Mouse (Mus musculus): ENCODE measurements around the gene Sp1. TPM values are rescaled to one million over a fixed set of nuclear protein-coding genes. Genes with fewer than 3 reads are reported as not detected.

The Sp1 gene
- total and polyA plus RNA-seq, 3 experiments: 16.3 to 92.3 (median 47.2) TPM

DNA sequence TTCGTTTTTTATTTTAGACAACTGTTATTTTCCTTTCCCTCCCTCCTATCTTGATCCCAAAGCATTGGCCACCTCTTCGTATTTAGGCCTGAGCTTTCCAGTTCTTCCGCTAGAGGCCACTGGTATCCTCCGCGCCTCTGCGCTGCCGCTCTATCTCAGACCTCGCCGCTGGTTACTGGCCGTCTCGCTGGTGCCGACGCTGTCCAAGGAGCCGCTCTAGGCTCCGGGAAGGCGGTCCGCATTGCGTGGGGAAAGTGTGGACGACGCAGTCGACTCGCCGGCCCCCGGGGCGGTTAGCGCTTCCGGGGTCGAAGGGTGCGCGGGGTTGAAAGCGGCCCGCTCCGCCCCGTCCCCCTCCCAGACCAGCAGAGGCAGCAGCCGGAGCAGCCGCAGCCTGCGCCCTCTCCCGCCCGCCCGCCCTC, 64.3 kb downstream of the Sp1 start, which contains the start of gene Pcbp2:
Gene Pcbp2, plus strand, starts transcription at position 357 of the 422 bp plus-strand sequence.
- Histone ChIP-seq H3K36me3 (ENCODE audit: control insufficient read depth in 1 of 2, insufficient read depth in 2 of 2, low read length in 2 of 2) (peaks cover 26 to 34% of the 10 kb centered on the region in 2 experiments), H3K27ac (ENCODE audit: control insufficient read depth, low read depth, low read length) (peak within 1 kb of the TSS; percentile 95), H3K27me3 (ENCODE audit: control insufficient read depth in 1 of 2, insufficient read depth in 2 of 2, low read length in 2 of 2) (no peaks in the 10 kb centered on the region), H3K9ac (ENCODE audit: control insufficient read depth, low read depth, low read length, poor library complexity, severe bottlenecking) (peak within 1 kb of the TSS; percentile 99), H3K9me3 (replicated peaks; ENCODE audit: insufficient read depth, low read length) (no peaks in the 10 kb centered on the region), H3K79me2 (ENCODE audit: control insufficient read depth, insufficient read depth, low read length, poor library complexity) (peaks cover 34% of the 10 kb centered on the region), H3K4me1 (ENCODE audit: control insufficient read depth in 1 of 2, insufficient read depth in 2 of 2, low read length in 2 of 2) (peaks cover 6 to 9% of the 10 kb centered on the region in 2 experiments; a peak in 2 of 4 replicates), H3K4me3 (ENCODE audit: control insufficient read depth in 1 of 2, insufficient read depth in 1 of 2, low read depth in 2 of 2, low read length in 2 of 2) (peak within 1 kb of the TSS; percentile 81 to 92)
- DNase-seq (ENCODE audit: low read depth, low spot score): peak; percentile 100
- no peak for TF ChIP-seq ZC3H11A (IDR thresholded peaks at IDR 0.05; ENCODE audit: low read depth, low read length)
- no peak for TF ChIP-seq ZKSCAN1 (IDR thresholded peaks at IDR 0.05; ENCODE audit: low read depth, low read length)
- peak; percentile 86; the same call in 1 of the 2 replicates for TF ChIP-seq GABPA (IDR thresholded peaks at IDR 0.05; ENCODE audit: low read depth, low read length)
- no peak for TF ChIP-seq MYB (IDR thresholded peaks at IDR 0.05; ENCODE audit: low read depth, low read length)
- peak; percentile 94 for TF ChIP-seq HCFC1 (IDR thresholded peaks at IDR 0.05; ENCODE audit: low read depth, low read length)
- peak; percentile 89 for TF ChIP-seq KAT2A (conservative IDR thresholded peaks at IDR 0.05; ENCODE audit: low read depth, low read length)
- TF ChIP-seq SIN3A (IDR thresholded peaks at IDR 0.05; ENCODE audit: low read length): peak; percentile 92
- peak; percentile 89 for TF ChIP-seq TBP (IDR thresholded peaks at IDR 0.05; ENCODE audit: low read depth, low read length)
- TF ChIP-seq MAZ (IDR thresholded peaks at IDR 0.05; ENCODE audit: low read depth, low read length): peak; percentile 96
- peak; percentile 61; the same call in 1 of the 2 replicates for TF ChIP-seq NRF1 (IDR thresholded peaks at IDR 0.05; ENCODE audit: insufficient read depth, low read depth, low read length, poor library complexity, severe bottlenecking)
- peak; percentile 5; the same call in 1 of the 2 replicates for TF ChIP-seq ETS1 (IDR thresholded peaks at IDR 0.05; ENCODE audit: low read depth, low read length)
- peak; percentile 87 to 94 (median 88) for TF ChIP-seq CTCF (IDR thresholded peaks at IDR 0.05 in 2 of 3, conservative IDR thresholded peaks at IDR 0.05 in 1 of 3; ENCODE audit: control insufficient read depth in 1 of 3, insufficient read depth in 1 of 3, low read depth in 2 of 3, low read length in 3 of 3, poor library complexity in 1 of 3, severe bottlenecking in 1 of 3)
- peak; percentile 60 for TF ChIP-seq POLR2AphosphoS2 (IDR thresholded peaks at IDR 0.05; ENCODE audit: low read length)
- no peak for TF ChIP-seq TAL1 (IDR thresholded peaks at IDR 0.05; ENCODE audit: low read length)
- peak in 1 of 2 experiments; percentile 65; a peak in 1 of 4 replicates for TF ChIP-seq POLR2A (IDR thresholded peaks at IDR 0.05; ENCODE audit: control insufficient read depth in 1 of 2, insufficient read depth in 1 of 2, low read depth in 1 of 2, low read length in 2 of 2, poor library complexity in 1 of 2)
- peak; percentile 64 for TF ChIP-seq ZMIZ1 (IDR thresholded peaks at IDR 0.05; ENCODE audit: low read depth, low read length)
- peak; percentile 71; the same call in 1 of the 2 replicates for TF ChIP-seq MYC (IDR thresholded peaks at IDR 0.05; ENCODE audit: low read depth, low read length)
- no peak for TF ChIP-seq E2F4 (IDR thresholded peaks at IDR 0.05; ENCODE audit: borderline replicate concordance, low read depth, low read length)
- TF ChIP-seq GATA1 (IDR thresholded peaks at IDR 0.05; ENCODE audit: low read depth, low read length): peak; percentile 72
- TF ChIP-seq TCF12 (IDR thresholded peaks at IDR 0.05; ENCODE audit: low read depth, low read length): peak; percentile 79
- TF ChIP-seq RCOR1 (IDR thresholded peaks at IDR 0.05; ENCODE audit: low read depth, low read length): no peak
- peak; percentile 91 for TF ChIP-seq ELF1 (IDR thresholded peaks at IDR 0.05; ENCODE audit: low read depth, low read length)
- peak; percentile 29; the same call in 1 of the 2 replicates for TF ChIP-seq MAX (IDR thresholded peaks at IDR 0.05; ENCODE audit: low read length)
- peak; percentile 84 for TF ChIP-seq NELFE (IDR thresholded peaks at IDR 0.05; ENCODE audit: low read depth, low read length)
- TF ChIP-seq MEF2A (IDR thresholded peaks at IDR 0.05; ENCODE audit: extremely low read depth, insufficient replicate concordance, low read depth, low read length, poor library complexity, severe bottlenecking): no peak
- 0 out of 2 replicates have a peak, but pooled peaks have one; percentile 35 for TF ChIP-seq USF1 (IDR thresholded peaks at IDR 0.05; ENCODE audit: low read depth, low read length)
- TF ChIP-seq EP300 (IDR thresholded peaks at IDR 0.05; ENCODE audit: low read depth in 1 of 2, low read length in 2 of 2): no peak
- TF ChIP-seq MXI1 (IDR thresholded peaks at IDR 0.05; ENCODE audit: low read depth, low read length): peak; percentile 50; the same call in 1 of the 2 replicates
